Mouse (Mus musculus): ENCODE measurements around the gene AW551984.

AW551984 gene

DNA sequence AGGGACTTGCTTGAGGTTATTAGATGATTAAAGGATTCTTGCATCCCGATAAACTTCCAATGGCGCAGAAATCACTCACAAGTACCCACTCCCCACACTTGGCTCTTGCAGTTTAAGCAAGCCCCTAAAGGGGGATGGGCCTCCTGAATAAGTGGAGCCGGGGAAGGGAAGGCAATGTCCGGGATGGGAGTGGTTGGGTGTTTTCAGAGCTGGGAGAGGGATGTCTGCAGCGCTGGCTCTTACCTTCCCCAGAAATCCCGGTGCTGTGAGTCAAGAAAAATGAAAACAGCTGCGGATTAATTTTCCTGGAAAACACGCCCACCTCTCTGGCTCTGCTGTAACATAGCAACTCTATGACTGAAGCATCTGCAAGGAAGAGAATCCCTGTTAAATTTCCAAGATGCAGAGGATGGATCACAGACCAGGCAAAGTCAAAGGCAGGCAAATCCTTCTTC lies at the start of gene AW551984:
Gene AW551984 (minus strand): TSS at position 405 of the 455 bp plus-strand sequence.
- DNase-seq (ENCODE audit: low read depth, low spot score), result peak; percentile 1

DNA sequence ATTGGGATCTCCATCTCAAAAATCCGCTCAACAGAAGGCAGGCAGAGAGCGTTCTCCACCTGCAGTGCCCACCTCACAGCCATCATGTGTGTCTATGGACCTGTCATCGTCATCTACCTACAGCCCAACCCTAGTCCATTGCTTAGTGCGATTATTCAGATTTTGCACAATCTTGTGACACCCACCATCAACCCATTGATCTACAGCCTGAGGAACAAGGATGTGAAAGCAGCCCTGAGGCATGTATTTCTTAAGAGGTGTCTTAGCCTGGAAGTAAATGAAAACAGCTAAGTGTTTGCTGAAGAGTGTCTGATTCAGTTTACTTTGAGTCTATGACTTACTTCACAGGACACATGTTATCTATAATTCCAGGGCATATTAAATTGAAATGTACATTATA lies 43.2 kb upstream of the AW551984 start:
- DNase-seq (ENCODE audit: low read depth, low spot score), result no peak

DNA sequence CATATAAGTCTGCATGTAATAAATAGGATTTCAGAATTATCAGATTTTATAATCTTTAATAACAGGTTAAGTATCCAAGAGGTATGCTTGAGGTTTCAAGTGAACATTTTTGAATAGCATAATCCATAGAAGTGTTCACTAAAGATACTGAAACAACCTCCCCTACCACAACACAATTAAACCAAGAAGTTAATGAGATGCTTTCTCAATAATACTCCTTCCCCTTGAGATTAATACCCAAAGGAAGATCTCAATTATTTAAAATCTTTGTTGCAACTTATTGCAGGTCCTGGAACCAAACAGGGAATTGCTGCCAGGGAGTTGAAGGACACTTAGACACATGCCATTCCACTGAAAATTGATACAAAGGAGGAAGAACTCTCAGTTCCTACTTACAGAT lies 40.6 kb upstream of the AW551984 start, which contains the start of gene Olfr961:
Gene Olfr961 (plus strand): TSS at position 301 of the 400 bp plus-strand sequence.
- DNase-seq (ENCODE audit: low read depth, low spot score), result no peak

DNA sequence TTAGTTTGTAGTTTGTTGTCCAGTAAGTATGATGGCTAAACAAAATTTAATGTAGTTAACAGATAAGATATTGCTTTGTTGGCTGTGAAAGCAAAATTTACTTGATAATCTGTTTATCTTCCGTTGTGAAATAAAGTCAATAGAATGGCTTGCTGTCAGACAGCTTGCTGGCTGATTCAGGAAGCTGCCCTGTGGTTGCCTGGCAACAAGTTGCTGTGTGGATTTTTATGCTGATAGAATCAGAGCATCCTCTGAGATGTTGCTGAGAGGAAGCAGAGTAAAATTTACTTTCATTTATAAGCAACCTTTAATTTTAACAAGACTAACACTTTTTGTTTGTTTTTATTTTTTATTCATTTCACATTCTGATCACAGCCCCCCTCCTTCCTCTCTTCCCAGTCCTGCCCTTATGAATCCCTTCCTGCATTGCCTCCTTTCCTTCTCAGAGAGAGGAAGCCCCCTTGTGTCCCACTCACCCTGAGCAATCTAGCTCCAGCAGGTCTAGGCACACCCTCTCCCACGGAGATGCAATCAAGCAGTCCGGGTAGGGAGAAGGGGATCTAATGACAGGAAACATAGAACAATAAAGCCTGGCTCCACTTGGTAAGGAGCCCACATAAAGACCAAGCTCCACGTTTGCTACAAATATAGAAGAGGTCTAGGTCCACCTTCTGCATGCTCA lies 29.9 kb upstream of the AW551984 start:
- DNase-seq (ENCODE audit: low read depth, low spot score), result no peak

GRCm38 (mm10) chr9:39629069-39629468 lies 24.9 kb upstream of the AW551984 start:
- no peak for DNase-seq (ENCODE audit: low read depth, low spot score)

- DNase-seq (ENCODE audit: low read depth, low spot score), result no peak
Observed at GRCm38 (mm10) chr9:39624711-39625110, 20.5 kb upstream of the AW551984 start.

DNA sequence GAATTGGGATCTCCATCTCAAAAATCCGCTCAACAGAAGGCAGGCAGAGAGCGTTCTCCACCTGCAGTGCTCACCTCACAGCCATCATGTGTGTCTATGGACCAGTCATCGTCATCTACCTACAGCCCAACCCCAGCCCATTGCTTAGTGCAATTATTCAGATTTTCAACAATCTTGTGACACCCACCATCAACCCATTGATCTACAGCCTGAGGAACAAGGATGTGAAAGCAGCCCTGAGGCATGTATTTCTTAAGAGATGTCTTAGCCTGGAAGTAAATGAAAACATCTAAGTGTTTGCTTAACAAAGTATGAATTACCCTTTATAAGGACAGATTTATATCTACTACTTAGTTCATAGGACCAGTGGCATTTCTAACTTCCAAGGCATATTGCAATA lies 19.6 kb upstream of the AW551984 start:
- DNase-seq (ENCODE audit: low read depth, low spot score), result no peak

DNA sequence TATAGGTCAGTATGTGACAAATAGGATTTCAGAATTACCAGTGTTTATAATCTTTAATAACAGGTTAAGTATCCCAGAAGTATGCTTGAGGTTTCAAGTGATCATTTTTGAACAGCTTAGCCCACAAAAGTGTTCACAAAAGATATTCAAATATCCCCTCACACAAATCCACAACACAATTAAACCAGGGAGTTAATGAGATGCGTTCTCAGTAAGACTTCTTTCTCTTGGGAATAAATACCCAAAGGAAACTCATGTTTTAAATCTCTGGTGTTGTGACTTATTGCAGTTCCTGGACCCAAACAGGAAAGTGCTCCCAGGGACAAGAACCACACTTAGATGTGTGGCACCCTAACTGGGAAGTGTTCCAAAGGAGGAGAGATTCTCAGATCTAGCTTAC lies 16.9 kb upstream of the AW551984 start, which contains the start of gene Olfr960:
Gene Olfr960 (plus strand): TSS at position 301 of the 400 bp plus-strand sequence.
- no peak for DNase-seq (ENCODE audit: low read depth, low spot score)

GRCm38 (mm10) chr9:39611953-39612352 lies 7.8 kb upstream of the AW551984 start:
- DNase-seq (ENCODE audit: low read depth, low spot score), result no peak

GRCm38 (mm10) chr9:39610355-39610754 lies 6.2 kb upstream of the AW551984 start, which contains the start of gene Olfr148:
TSS of gene Olfr148 (plus strand) at chr9:39610655.
- no peak for DNase-seq (ENCODE audit: low read depth, low spot score)

DNA sequence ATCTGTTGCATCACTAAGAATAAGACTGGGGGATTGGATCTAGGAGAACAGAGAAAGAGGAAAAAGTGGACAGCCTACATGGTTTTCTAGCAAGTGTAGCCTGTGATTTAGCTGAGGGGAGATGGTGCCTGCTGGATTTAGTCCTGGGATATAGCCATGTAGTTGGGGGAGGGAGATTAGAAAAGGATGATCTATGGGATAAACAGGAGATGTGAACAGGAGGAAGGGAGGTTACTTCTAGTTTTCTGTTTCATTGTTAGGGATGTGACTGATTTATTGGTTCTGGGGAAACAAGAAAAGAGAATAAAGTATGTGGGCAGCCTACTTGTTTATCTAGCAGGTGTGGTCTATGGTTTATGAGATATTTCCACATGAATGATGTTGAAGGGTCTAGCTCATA lies 4.3 kb upstream of the AW551984 start:
- DNase-seq (ENCODE audit: low read depth, low spot score), result no peak

DNA sequence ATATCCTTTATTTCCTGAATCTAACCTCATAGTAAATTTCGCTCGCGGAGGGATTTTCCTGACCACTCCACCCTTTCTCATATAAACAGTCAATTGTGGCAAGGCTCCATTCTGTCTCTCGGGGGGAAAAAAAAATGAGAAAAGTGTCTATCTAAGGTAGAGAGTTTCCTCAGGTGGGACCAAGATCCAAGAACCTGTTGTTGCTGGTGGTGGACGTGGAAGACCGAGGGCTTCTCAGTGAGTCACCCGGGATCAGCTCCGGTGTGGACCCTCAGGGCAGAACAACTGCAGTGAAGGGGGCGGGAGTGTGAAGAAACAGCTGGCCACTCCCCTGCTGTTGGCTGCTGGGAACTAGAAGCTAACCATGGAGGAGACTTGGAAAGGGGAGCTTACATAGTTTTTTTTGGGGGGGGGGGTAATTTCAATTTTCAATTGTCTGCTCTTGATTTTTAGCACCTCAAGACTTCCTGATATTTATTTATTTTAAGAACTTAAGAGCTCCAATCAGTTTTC lies 814 bp downstream of the AW551984 start:
- no peak for DNase-seq (ENCODE audit: low read depth, low spot score)

GRCm38 (mm10) chr9:39602536-39603332 lies 1.5 kb downstream of the AW551984 start:
- no peak for DNase-seq (ENCODE audit: low read depth, low spot score)

DNA sequence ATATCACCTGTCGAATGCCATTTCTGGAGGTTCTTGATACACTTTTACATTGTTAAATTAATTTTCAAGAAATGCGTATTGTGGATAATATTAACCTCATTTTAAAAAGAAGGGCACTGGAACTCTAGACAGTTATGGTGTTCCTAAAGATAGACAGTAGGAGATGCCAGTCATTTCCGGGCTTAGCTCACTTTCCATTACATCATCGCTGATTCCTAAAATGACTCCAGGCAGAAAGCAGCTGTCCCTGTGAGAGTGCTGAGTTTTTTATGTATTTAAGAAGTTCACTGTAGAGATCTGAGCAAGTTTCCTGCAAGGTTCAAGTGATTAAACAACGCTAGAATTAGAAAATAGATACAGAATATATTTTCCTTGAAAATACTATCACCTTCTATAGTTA lies 27.2 kb downstream of the AW551984 start:
- no peak for DNase-seq (ENCODE audit: low read depth, low spot score)

DNA sequence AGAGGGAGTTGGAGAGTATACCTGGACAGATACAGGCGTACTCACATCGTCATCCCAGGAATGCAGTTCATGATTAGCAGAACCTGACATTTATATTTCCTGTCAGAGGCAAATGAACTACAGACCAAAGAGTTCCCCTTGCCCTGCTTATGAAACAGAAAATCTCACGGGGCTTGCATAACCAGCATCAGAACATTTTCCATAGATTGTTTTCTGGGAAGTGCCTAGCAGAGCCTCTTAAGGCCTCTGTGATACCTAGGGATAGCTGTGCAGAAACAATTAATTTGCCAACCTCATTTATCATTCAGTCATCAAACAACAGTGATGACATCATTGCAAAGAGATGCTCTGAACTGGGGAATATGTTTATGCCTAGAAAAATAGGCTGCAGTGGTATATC lies 28.7 kb downstream of the AW551984 start, which contains the start of gene Olfr959:
Gene Olfr959 (minus strand): TSS at position 101 of the 400 bp plus-strand sequence.
- no peak for DNase-seq (ENCODE audit: low read depth, low spot score)

GRCm38 (mm10) chr9:39558349-39558647 lies 45.9 kb downstream of the AW551984 start:
- DNase-seq (ENCODE audit: low read depth, low spot score), result no peak

- DNase-seq (ENCODE audit: low read depth, low spot score), result no peak
Observed at GRCm38 (mm10) chr9:39557529-39558348, 46.5 kb downstream of the AW551984 start.

DNA sequence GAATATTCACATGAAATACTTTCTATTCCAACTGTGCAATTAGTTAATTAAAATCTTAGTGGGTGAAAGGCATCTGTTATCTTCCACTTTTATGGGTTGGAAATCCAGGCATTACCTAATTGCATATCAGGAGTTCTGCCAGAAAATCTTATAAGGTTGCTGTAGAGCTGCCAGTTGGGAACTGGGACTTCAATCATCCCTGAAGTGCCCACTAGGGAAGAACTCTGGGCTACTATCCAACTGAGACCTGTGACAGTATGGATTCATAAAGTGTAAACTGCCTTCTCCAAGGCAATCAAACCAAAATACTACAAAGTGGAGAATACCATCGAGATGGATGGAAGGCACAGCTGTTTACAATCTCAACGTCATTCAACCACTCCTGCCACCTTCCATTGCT lies 50.3 kb downstream of the AW551984 start, which contains the start of gene Olfr958:
Gene Olfr958 (minus strand): TSS at position 109 of the 400 bp plus-strand sequence.
- no peak for DNase-seq (ENCODE audit: low read depth, low spot score)

DNA sequence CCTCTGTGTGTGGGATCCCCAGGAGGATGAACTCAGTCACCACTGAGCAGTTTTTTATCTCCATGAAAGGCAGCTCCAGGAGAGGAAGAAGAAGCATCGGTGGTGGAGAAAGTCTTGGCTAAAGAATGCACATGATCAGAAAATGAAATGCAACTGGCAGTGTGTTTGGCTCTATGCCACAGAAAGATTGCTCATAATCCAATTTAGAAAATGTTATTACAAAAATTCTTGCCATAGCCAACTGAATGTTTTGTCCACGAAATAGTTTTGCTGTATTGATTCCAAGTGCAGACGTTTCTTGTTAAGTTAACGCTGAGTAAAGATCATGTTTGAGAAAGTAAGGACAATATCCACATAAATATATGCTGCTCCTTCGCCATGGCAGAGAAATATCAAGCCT lies 53.4 kb downstream of the AW551984 start:
- DNase-seq (ENCODE audit: low read depth, low spot score), result no peak

All from 3T3-L1 (cell line).